Mouse (Mus musculus): ENCODE data around the gene Dcdc2b.

Gene Dcdc2b

GRCm38 (mm10) chr4:129614093-129614492 lies at the start of gene Dcdc2b:
TSS of gene Dcdc2b (minus strand) at chr4:129614257.
- no peak for DNase-seq (ENCODE audit: low spot score)

GRCm38 (mm10) chr4:129662255-129662813 lies 48.3 kb upstream of the Dcdc2b start:
- DNase-seq (ENCODE audit: low spot score): no peak

GRCm38 (mm10) chr4:129661584-129661983 lies 47.5 kb upstream of the Dcdc2b start:
- no peak for DNase-seq (ENCODE audit: low spot score)

- no peak for DNase-seq (ENCODE audit: low spot score)
These were observed 40.7 kb upstream of the Dcdc2b start for GRCm38 (mm10) chr4:129654770-129655169.

- DNase-seq (ENCODE audit: low spot score): no peak
These were observed 36.3 kb upstream of the Dcdc2b start for GRCm38 (mm10) chr4:129650359-129650758.

GRCm38 (mm10) chr4:129648656-129649055 lies 34.6 kb upstream of the Dcdc2b start:
- no peak for DNase-seq (ENCODE audit: low spot score)

GRCm38 (mm10) chr4:129645204-129645603 lies 31.1 kb upstream of the Dcdc2b start:
- no peak for DNase-seq (ENCODE audit: low spot score)

GRCm38 (mm10) chr4:129641756-129642155 lies 27.7 kb upstream of the Dcdc2b start:
- no peak for DNase-seq (ENCODE audit: low spot score)

- DNase-seq (ENCODE audit: low spot score): peak; percentile 98
These were observed 26.8 kb upstream of the Dcdc2b start, which contains the start of gene Txlna for GRCm38 (mm10) chr4:129640638-129641467. TSS of gene Txlna (minus strand) at chr4:129641065.

GRCm38 (mm10) chr4:129640101-129640637 lies 26.1 kb upstream of the Dcdc2b start:
- DNase-seq (ENCODE audit: low spot score): no peak

- no peak for DNase-seq (ENCODE audit: low spot score)
These were observed 25.2 kb upstream of the Dcdc2b start for GRCm38 (mm10) chr4:129639221-129639620.

GRCm38 (mm10) chr4:129633852-129634251 lies 19.8 kb upstream of the Dcdc2b start:
- DNase-seq (ENCODE audit: low spot score): no peak

GRCm38 (mm10) chr4:129631867-129632266 lies 17.8 kb upstream of the Dcdc2b start:
- DNase-seq (ENCODE audit: low spot score): no peak

GRCm38 (mm10) chr4:129630944-129631343 lies 16.9 kb upstream of the Dcdc2b start:
- DNase-seq (ENCODE audit: low spot score): no peak

GRCm38 (mm10) chr4:129626035-129626434 lies 12.0 kb upstream of the Dcdc2b start:
- no peak for DNase-seq (ENCODE audit: low spot score)

GRCm38 (mm10) chr4:129625496-129625895 lies 11.4 kb upstream of the Dcdc2b start:
- DNase-seq (ENCODE audit: low spot score): no peak

- peak; percentile 45 for DNase-seq (ENCODE audit: low spot score)
These were observed 10.9 kb upstream of the Dcdc2b start for GRCm38 (mm10) chr4:129625029-129625370.

- DNase-seq (ENCODE audit: low spot score): peak; percentile 89
These were observed 10.4 kb upstream of the Dcdc2b start for GRCm38 (mm10) chr4:129624281-129625028.

- peak; percentile 56 for DNase-seq (ENCODE audit: low spot score)
These were observed 9.6 kb upstream of the Dcdc2b start, which contains the start of gene Ccdc28b for GRCm38 (mm10) chr4:129623681-129624091. TSS of gene Ccdc28b (minus strand) at chr4:129623947.

- no peak for DNase-seq (ENCODE audit: low spot score)
These were observed 8.9 kb upstream of the Dcdc2b start for GRCm38 (mm10) chr4:129622803-129623535.

GRCm38 (mm10) chr4:129622120-129622802 lies 8.2 kb upstream of the Dcdc2b start:
- DNase-seq (ENCODE audit: low spot score): no peak

All from yolk sac, embryonic 10.5 days (tissue).